Mouse (Mus musculus) heart, postnatal 0 days (tissue): ENCODE measurements around the gene Gpr65. TPM values are rescaled to one million over a fixed set of nuclear protein-coding genes. Genes with fewer than 3 reads are reported as not detected.
"Not testable (repeated sequence)": the region's sequence is repeated elsewhere in the genome, so short reads cannot be mapped to it uniquely, and the experiment has no call there.

ENCODE experiments used
- ATAC-seq: fragments of 200-750 bp; cut with Nextera tagmentation; 2 replicates; pipeline ENCODE4 v1.8.0; 2017; ENCODE audit warnings: low read depth, moderate number of reproducible peaks, moderate library complexity; ENCODE audit not compliant: insufficient read depth
- DNase-seq: peaks from one replicate; pipeline ENCODE4 v3.0.0-alpha.2; 2016; ENCODE audit warnings: low spot score
- H3K27ac ChIP-seq: fragments of 300-500 bp; sonication (generic); 2 replicates; pipeline ENCODE4 v1.5.1; 2014; ENCODE audit warnings: low read depth, mild to moderate bottlenecking
- H3K27me3 ChIP-seq: fragments of 300-500 bp; sonication (generic); 2 replicates; pipeline ENCODE4 v1.6.1; 2014; ENCODE audit warnings: low read length, mixed read lengths; ENCODE audit not compliant: control insufficient read depth, insufficient read depth
- H3K36me3 ChIP-seq: fragments of 300-500 bp; sonication (generic); replicated peaks from 2 replicates; pipeline ENCODE4 v1.6.1; 2014; ENCODE audit warnings: low read length, mixed read lengths; ENCODE audit not compliant: control insufficient read depth, insufficient read depth
- H3K4me1 ChIP-seq: fragments of 300-500 bp; sonication (generic); 2 replicates; pipeline ENCODE4 v1.6.1; 2014; ENCODE audit warnings: antibody characterized with exemption; ENCODE audit not compliant: control insufficient read depth, insufficient read depth
- H3K4me2 ChIP-seq: fragments of 300-500 bp; sonication (generic); 2 replicates; pipeline ENCODE4 v1.6.1; 2014; ENCODE audit warnings: low read depth, mild to moderate bottlenecking, low read length, moderate library complexity
- H3K4me3 ChIP-seq: fragments of 300-500 bp; sonication (generic); 2 replicates; pipeline ENCODE4 v1.5.1; 2014; ENCODE audit warnings: low read depth, low read length
- H3K9ac ChIP-seq: fragments of 300-500 bp; sonication (generic); replicated peaks from 2 replicates; pipeline ENCODE4 v1.6.1; 2014; ENCODE audit warnings: low read depth, low read length, mixed read lengths
- H3K9me3 ChIP-seq: fragments of 300-500 bp; sonication (generic); replicated peaks from 2 replicates; pipeline ENCODE4 v1.6.1; 2016; ENCODE audit warnings: low read length; ENCODE audit not compliant: control insufficient read depth
- CTCF ChIP-seq: IDR thresholded peaks from 2 replicates; pipeline ENCODE4 v1.5.1; 2016; ENCODE audit warnings: antibody characterized with exemption, control low read depth, low read depth
- EP300 ChIP-seq: IDR thresholded peaks from 2 replicates; pipeline ENCODE4 v1.6.1; 2016; ENCODE audit warnings: antibody characterized with exemption, low read depth
- WGBS: fragments of 180-500 bp; shearing (Covaris S2); extraction: QIAGEN DNeasy Blood & Tissue Kit; methylation state at CpG from one replicate; pipeline ENCODE4 v1.1.7; 2014; 5-methylcytosine and 5-hydroxymethylcytosine counted together
- polyA plus RNA-seq: library from polyadenylated mRNA; unstranded; fragments of >200 nt; fragmentation: Nextera tagmentation; extraction: Ambion mirVana; gene quantifications from 2 replicates; pipeline ENCODE4 v1.2.1, GENCODE M21; 2015
- total RNA-seq: library from RNA; depleted of rRNA; stranded (reverse); fragments of >200 nt; gene quantifications from 2 replicates; pipeline ENCODE4 v1.2.3, GENCODE M21; 2014; ENCODE audit warnings: low replicate concordance; rRNA removed

Gpr65 gene
- total and polyA plus RNA-seq, 2 experiments from 2014 or later = 0.92 to 1.1 TPM

GRCm38 (mm10) chr12:98322426-98322825, 54.0 kb downstream of the Gpr65 start:
- H3K4me2 ChIP-seq = no peak overlapping the region
- WGBS = 65% methylated on average over 4 of the region's 4 CpGs
- no peak overlapping the region for H3K27ac ChIP-seq
- no peak overlapping the region for H3K4me3 ChIP-seq
- no peak overlapping the region for H3K9ac ChIP-seq
- ATAC-seq = no peak
- no peak for DNase-seq
- TF ChIP-seq EP300 (no peak), CTCF (no peak)
- H3K4me1 ChIP-seq = no peaks in the 10 kb centered on the region
- no peaks in the 10 kb centered on the region for H3K27me3 ChIP-seq
- no peaks in the 10 kb centered on the region for H3K36me3 ChIP-seq
- no peaks in the 10 kb centered on the region for H3K9me3 ChIP-seq

GRCm38 (mm10) chr12:98324170-98324569, 55.7 kb downstream of the Gpr65 start:
- not testable (repeated sequence) for H3K27ac ChIP-seq, H3K4me3 ChIP-seq, H3K9me3 ChIP-seq, H3K9ac ChIP-seq, H3K27me3 ChIP-seq, ATAC-seq, H3K36me3 ChIP-seq, H3K4me2 ChIP-seq, H3K4me1 ChIP-seq
- no CpG with 5 or more reads among the region's 1 CpGs for WGBS
- peak; percentile 36 for DNase-seq
- peak; percentile 54 for TF ChIP-seq CTCF

Other genes starting within 250 kb of the Gpr65 start
- gene Galc, start 9.2 kb upstream of the Gpr65 start, total RNA-seq = 10.5 and 10.9 TPM in 2 replicates
- 4.2 and 4.3 TPM in 2 replicates for gene Galc, start 9.2 kb upstream of the Gpr65 start, polyA plus RNA-seq